Mouse (Mus musculus) lung, adult 2 months (tissue): Measurements from ENCODE around the gene Pnmt.

ENCODE experiments used
- CTCF ChIP-seq: fragments of 200-500 bp; IDR thresholded peaks from 2 replicates; pipeline ENCODE4 v1.5.1; 2011; ENCODE audit warnings: mild to moderate bottlenecking, low read length, control low read depth; ENCODE audit not compliant: insufficient read depth
- POLR2A ChIP-seq: fragments of 200-500 bp; IDR thresholded peaks from 2 replicates; pipeline ENCODE4 v1.6.1; 2011; ENCODE audit warnings: low read depth, mild to moderate bottlenecking, control low read depth, low read length, borderline replicate concordance; ENCODE audit errors: extremely low read depth

DNA sequence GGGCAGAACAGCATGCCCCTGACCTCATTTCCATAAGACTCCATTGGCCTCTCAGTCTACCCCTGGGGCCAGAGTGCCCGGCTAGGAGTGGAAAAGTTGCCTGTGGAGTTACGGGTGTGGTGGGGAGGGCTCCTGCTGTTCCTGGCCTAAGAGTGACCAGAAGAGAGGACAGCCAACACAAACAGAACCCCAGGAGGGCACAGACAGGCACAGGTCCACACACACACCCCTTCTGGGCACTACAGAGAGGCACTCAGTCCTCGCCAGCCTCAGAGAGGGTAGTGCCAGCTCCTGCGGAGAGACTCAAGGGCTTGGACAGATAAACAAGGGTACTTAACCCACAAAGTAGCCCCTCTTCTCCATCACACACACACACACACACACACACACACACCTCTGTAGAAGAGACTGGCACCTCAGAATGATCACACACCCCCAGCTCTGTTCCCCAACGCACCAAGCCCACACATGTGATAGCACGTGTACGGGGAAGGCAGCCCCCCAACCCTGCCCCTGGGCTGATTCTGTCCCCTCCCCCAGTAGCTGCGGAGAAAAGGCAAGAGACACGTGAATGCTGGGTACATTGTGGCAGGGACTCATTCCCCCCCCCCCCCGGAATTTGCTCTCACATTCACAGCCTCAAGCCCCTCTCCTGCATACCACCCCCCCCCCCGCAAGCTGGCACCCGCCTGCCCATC lies 38.7 kb upstream of the Pnmt start:
- TF ChIP-seq POLR2A (no peak), CTCF (no peak)
